Mouse (Mus musculus) heart, postnatal 0 days (tissue): ENCODE data around the gene Platr17.

Experiments
- CTCF ChIP-seq: IDR thresholded peaks from 2 replicates; pipeline ENCODE4 v1.5.1; 2016; ENCODE audit warnings: antibody characterized with exemption, control low read depth, low read depth
- EP300 ChIP-seq: IDR thresholded peaks from 2 replicates; pipeline ENCODE4 v1.6.1; 2016; ENCODE audit warnings: antibody characterized with exemption, low read depth

DNA sequence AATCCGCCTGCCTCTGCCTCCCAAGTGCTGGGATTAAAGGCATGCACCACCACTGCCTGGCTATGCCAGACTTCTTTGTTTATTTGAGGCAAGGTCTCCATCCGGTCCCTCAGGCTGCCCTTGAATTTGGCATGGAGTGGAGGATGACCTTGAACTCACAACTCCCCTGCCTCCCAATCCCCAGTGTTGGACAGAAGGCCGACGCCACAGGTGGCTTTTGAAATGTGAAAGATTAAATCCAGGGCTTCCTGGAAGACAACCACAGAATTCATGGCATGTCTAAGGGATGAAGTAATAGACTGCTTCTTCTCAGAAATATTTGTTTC, 4.0 kb upstream of the Platr17 start:
- TF ChIP-seq CTCF: no peak
- TF ChIP-seq EP300: no peak
